Mouse (Mus musculus): ENCODE measurements around the gene Adamts10. TPM values are rescaled to one million over a fixed set of nuclear protein-coding genes. Genes with fewer than 3 reads are reported as not detected.

The Adamts10 gene
- 28.9 and 32.7 TPM in 2 replicates for polyA plus RNA-seq (2014; fragmentation: Nextera tagmentation; extraction: Ambion mirVana)

- H3K4me2 ChIP-seq (ENCODE audit: low read length), result peak within 1 kb of the TSS; percentile 75
- H3K27me3 ChIP-seq (ENCODE audit: control insufficient read depth, insufficient read depth, low read length), result no peaks in the 10 kb centered on the region
- WGBS, result under 1% methylated on average over 41 of the region's 44 CpGs
- H3K9ac ChIP-seq (ENCODE audit: low read length), result peak within 1 kb of the TSS; percentile 83
- peak within 1 kb of the TSS; percentile 72 to 73 for H3K27ac ChIP-seq (replicated peaks in 1 of 2; ENCODE audit: control insufficient read depth in 1 of 2, insufficient read depth in 1 of 2, low read depth in 2 of 2, low read length in 2 of 2)
- peaks cover 4 to 11% of the 10 kb centered on the region in 2 experiments; a peak in 2 of 4 replicates for H3K4me1 ChIP-seq (ENCODE audit: control insufficient read depth in 2 of 2, insufficient read depth in 2 of 2, low read length in 2 of 2)
- peak within 1 kb of the TSS; percentile 58 to 68 for H3K4me3 ChIP-seq (ENCODE audit: control insufficient read depth in 1 of 2, insufficient read depth in 1 of 2, low read depth in 1 of 2, low read length in 2 of 2)
- H3K9me3 ChIP-seq (ENCODE audit: control insufficient read depth, low read length), result no peaks in the 10 kb centered on the region
- H3K36me3 ChIP-seq (ENCODE audit: control insufficient read depth, insufficient read depth, low read length), result peaks cover 5% of the 10 kb centered on the region
- ATAC-seq (ENCODE audit: insufficient number of reproducible peaks, insufficient read depth, low FRiP score, low read depth), result peak; percentile 71; the same call in 1 of the 2 replicates
Measured at GRCm38 (mm10) chr17:33523918-33524755, at the start of gene Adamts10. Gene Adamts10, plus strand, starts transcription at chr17:33524204.

GRCm38 (mm10) chr17:33484020-33484419 lies 40.0 kb upstream of the Adamts10 start:
- Histone ChIP-seq H3K4me1 (ENCODE audit: control insufficient read depth in 2 of 2, insufficient read depth in 2 of 2, low read length in 2 of 2) (no peaks in the 10 kb centered on the region), H3K4me2 (ENCODE audit: low read length) (no peak overlapping the region), H3K36me3 (ENCODE audit: control insufficient read depth, insufficient read depth, low read length) (no peaks in the 10 kb centered on the region), H3K27me3 (ENCODE audit: control insufficient read depth, insufficient read depth, low read length) (no peaks in the 10 kb centered on the region), H3K9ac (ENCODE audit: low read length) (no peak overlapping the region), H3K27ac (replicated peaks in 1 of 2; ENCODE audit: control insufficient read depth in 1 of 2, insufficient read depth in 1 of 2, low read depth in 2 of 2, low read length in 2 of 2) (no peak overlapping the region), H3K9me3 (ENCODE audit: control insufficient read depth, low read length) (no peaks in the 10 kb centered on the region), H3K4me3 (ENCODE audit: control insufficient read depth in 1 of 2, insufficient read depth in 1 of 2, low read depth in 1 of 2, low read length in 2 of 2) (no peak overlapping the region)
- WGBS, result 44% methylated on average over 6 of the region's 6 CpGs
- ATAC-seq (ENCODE audit: insufficient number of reproducible peaks, insufficient read depth, low FRiP score, low read depth), result no peak

- WGBS, result 73% methylated on average over 2 of the region's 2 CpGs
- Histone ChIP-seq H3K9ac (ENCODE audit: low read length) (no peak overlapping the region), H3K4me2 (ENCODE audit: low read length) (no peak overlapping the region), H3K27me3 (ENCODE audit: control insufficient read depth, insufficient read depth, low read length) (no peaks in the 10 kb centered on the region), H3K4me1 (ENCODE audit: control insufficient read depth in 2 of 2, insufficient read depth in 2 of 2, low read length in 2 of 2) (no peaks in the 10 kb centered on the region), H3K27ac (replicated peaks in 1 of 2; ENCODE audit: control insufficient read depth in 1 of 2, insufficient read depth in 1 of 2, low read depth in 2 of 2, low read length in 2 of 2) (no peak overlapping the region), H3K4me3 (ENCODE audit: control insufficient read depth in 1 of 2, insufficient read depth in 1 of 2, low read depth in 1 of 2, low read length in 2 of 2) (no peak overlapping the region), H3K9me3 (ENCODE audit: control insufficient read depth, low read length) (no peaks in the 10 kb centered on the region), H3K36me3 (ENCODE audit: control insufficient read depth, insufficient read depth, low read length) (no peaks in the 10 kb centered on the region)
- ATAC-seq (ENCODE audit: insufficient number of reproducible peaks, insufficient read depth, low FRiP score, low read depth), result no peak
Measured at GRCm38 (mm10) chr17:33487211-33487610, 36.8 kb upstream of the Adamts10 start.

- Histone ChIP-seq H3K36me3 (ENCODE audit: control insufficient read depth, insufficient read depth, low read length) (no peaks in the 10 kb centered on the region), H3K4me3 (ENCODE audit: control insufficient read depth in 1 of 2, insufficient read depth in 1 of 2, low read depth in 1 of 2, low read length in 2 of 2) (no peak overlapping the region), H3K27me3 (ENCODE audit: control insufficient read depth, insufficient read depth, low read length) (no peaks in the 10 kb centered on the region), H3K4me2 (ENCODE audit: low read length) (no peak overlapping the region), H3K9ac (ENCODE audit: low read length) (no peak overlapping the region), H3K27ac (replicated peaks in 1 of 2; ENCODE audit: control insufficient read depth in 1 of 2, insufficient read depth in 1 of 2, low read depth in 2 of 2, low read length in 2 of 2) (no peak overlapping the region), H3K4me1 (ENCODE audit: control insufficient read depth in 2 of 2, insufficient read depth in 2 of 2, low read length in 2 of 2) (no peaks in the 10 kb centered on the region), H3K9me3 (ENCODE audit: control insufficient read depth, low read length) (no peaks in the 10 kb centered on the region)
- no peak for ATAC-seq (ENCODE audit: insufficient number of reproducible peaks, insufficient read depth, low FRiP score, low read depth)
- WGBS, result 88% methylated on average over 1 of the region's 1 CpGs
Measured at GRCm38 (mm10) chr17:33487652-33488051, 36.4 kb upstream of the Adamts10 start.

- no peak overlapping the region for H3K4me2 ChIP-seq (ENCODE audit: low read length)
- no peak for ATAC-seq (ENCODE audit: insufficient number of reproducible peaks, insufficient read depth, low FRiP score, low read depth)
- H3K4me1 ChIP-seq (ENCODE audit: control insufficient read depth in 2 of 2, insufficient read depth in 2 of 2, low read length in 2 of 2), result no peaks in the 10 kb centered on the region
- 61% methylated on average over 2 of the region's 2 CpGs for WGBS
- H3K4me3 ChIP-seq (ENCODE audit: control insufficient read depth in 1 of 2, insufficient read depth in 1 of 2, low read depth in 1 of 2, low read length in 2 of 2), result no peak overlapping the region
- H3K9me3 ChIP-seq (ENCODE audit: control insufficient read depth, low read length), result no peaks in the 10 kb centered on the region
- H3K9ac ChIP-seq (ENCODE audit: low read length), result no peak overlapping the region
- H3K27ac ChIP-seq (replicated peaks in 1 of 2; ENCODE audit: control insufficient read depth in 1 of 2, insufficient read depth in 1 of 2, low read depth in 2 of 2, low read length in 2 of 2), result no peak overlapping the region
- no peaks in the 10 kb centered on the region for H3K36me3 ChIP-seq (ENCODE audit: control insufficient read depth, insufficient read depth, low read length)
- no peaks in the 10 kb centered on the region for H3K27me3 ChIP-seq (ENCODE audit: control insufficient read depth, insufficient read depth, low read length)
Measured at GRCm38 (mm10) chr17:33491371-33491770, 32.6 kb upstream of the Adamts10 start.

- Histone ChIP-seq H3K4me3 (ENCODE audit: control insufficient read depth in 1 of 2, insufficient read depth in 1 of 2, low read depth in 1 of 2, low read length in 2 of 2) (no peak overlapping the region), H3K9ac (ENCODE audit: low read length) (no peak overlapping the region), H3K36me3 (ENCODE audit: control insufficient read depth, insufficient read depth, low read length) (no peaks in the 10 kb centered on the region), H3K27me3 (ENCODE audit: control insufficient read depth, insufficient read depth, low read length) (no peaks in the 10 kb centered on the region), H3K27ac (replicated peaks in 1 of 2; ENCODE audit: control insufficient read depth in 1 of 2, insufficient read depth in 1 of 2, low read depth in 2 of 2, low read length in 2 of 2) (no peak overlapping the region), H3K4me1 (ENCODE audit: control insufficient read depth in 2 of 2, insufficient read depth in 2 of 2, low read length in 2 of 2) (no peaks in the 10 kb centered on the region), H3K9me3 (ENCODE audit: control insufficient read depth, low read length) (no peaks in the 10 kb centered on the region), H3K4me2 (ENCODE audit: low read length) (no peak overlapping the region)
- no peak for ATAC-seq (ENCODE audit: insufficient number of reproducible peaks, insufficient read depth, low FRiP score, low read depth)
- WGBS, result 62% methylated on average over 6 of the region's 6 CpGs
Measured at GRCm38 (mm10) chr17:33493065-33493464, 30.9 kb upstream of the Adamts10 start.

GRCm38 (mm10) chr17:33494586-33494985 lies 29.4 kb upstream of the Adamts10 start:
- Histone ChIP-seq H3K4me3 (ENCODE audit: control insufficient read depth in 1 of 2, insufficient read depth in 1 of 2, low read depth in 1 of 2, low read length in 2 of 2) (no peak overlapping the region), H3K27me3 (ENCODE audit: control insufficient read depth, insufficient read depth, low read length) (no peaks in the 10 kb centered on the region), H3K27ac (replicated peaks in 1 of 2; ENCODE audit: control insufficient read depth in 1 of 2, insufficient read depth in 1 of 2, low read depth in 2 of 2, low read length in 2 of 2) (no peak overlapping the region), H3K9ac (ENCODE audit: low read length) (no peak overlapping the region), H3K9me3 (ENCODE audit: control insufficient read depth, low read length) (no peaks in the 10 kb centered on the region), H3K36me3 (ENCODE audit: control insufficient read depth, insufficient read depth, low read length) (no peaks in the 10 kb centered on the region), H3K4me2 (ENCODE audit: low read length) (no peak overlapping the region), H3K4me1 (ENCODE audit: control insufficient read depth in 2 of 2, insufficient read depth in 2 of 2, low read length in 2 of 2) (no peaks in the 10 kb centered on the region)
- ATAC-seq (ENCODE audit: insufficient number of reproducible peaks, insufficient read depth, low FRiP score, low read depth), result no peak

All from heart, embryonic 14.5 days (tissue).